Mouse (Mus musculus): ENCODE results near the gene Fgf3.

DNA sequence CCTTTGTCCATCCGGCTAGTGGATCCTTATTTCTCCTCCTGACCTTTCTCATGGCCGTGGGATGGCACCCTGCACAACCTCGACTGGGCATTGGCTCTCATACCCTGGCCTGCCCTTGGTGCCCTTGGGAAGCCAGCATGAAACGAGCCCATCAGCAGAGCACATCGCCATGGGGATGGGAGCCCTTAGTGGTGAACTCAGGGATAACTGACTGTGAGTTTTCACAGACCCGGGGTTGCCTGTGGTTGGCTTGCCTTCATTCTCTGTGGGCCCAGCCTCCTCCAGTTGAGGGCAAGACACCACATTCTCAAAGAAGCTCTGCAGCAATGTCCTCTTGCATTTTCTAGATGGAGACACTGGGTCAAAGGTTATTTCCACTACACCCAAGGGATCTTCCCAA is 54.4 kb downstream of the Fgf3 start:
- TF ChIP-seq CTCF (IDR thresholded peaks at IDR 0.05; ENCODE audit: borderline replicate concordance, extremely low read depth, insufficient read depth, insufficient read length) (no peak), POLR2A (IDR thresholded peaks at IDR 0.05; ENCODE audit: borderline replicate concordance, extremely low read depth, insufficient read depth, insufficient read length, poor library complexity, severe bottlenecking) (no peak)
